Mouse (Mus musculus): Measurements from ENCODE around the gene Kcna2. TPM values are rescaled to one million over a fixed set of nuclear protein-coding genes. Genes with fewer than 3 reads are reported as not detected.

Kcna2 gene
- 12.2 and 14.5 TPM in 2 replicates for polyA plus RNA-seq (2021; fragmentation: Nextera tagmentation)
- long read RNA-seq, experiment 1, partial matches to known transcripts = 0 of 22 reads
- long read RNA-seq, experiment 1, other reads (novel, unspliced or antisense) = 22 of 22 reads
- long read RNA-seq, experiment 2, full-length matches to known transcripts = 5 of 62 reads
- long read RNA-seq, experiment 2, partial matches to known transcripts = 0 of 62 reads
- long read RNA-seq, experiment 2, other reads (novel, unspliced or antisense) = 57 of 62 reads

GRCm38 (mm10) chr3:107100811-107101455 lies at the start of gene Kcna2:
Kcna2 (plus strand) TSS chr3:107101146.

Other genes starting within 250 kb of the Kcna2 start
- gene Kcna3, start 65.0 kb upstream of the Kcna2 start, polyA plus RNA-seq (2021; fragmentation: Nextera tagmentation) = 3.4 and 4.4 TPM in 2 replicates
- gene Kcna10, start 81.9 kb downstream of the Kcna2 start, polyA plus RNA-seq (2021; fragmentation: Nextera tagmentation) = not detected in 2 replicates
- not detected in 2 replicates for gene Cym, start 120.6 kb downstream of the Kcna2 start, polyA plus RNA-seq (2021; fragmentation: Nextera tagmentation)
- gene A630076J17Rik, start 129.5 kb downstream of the Kcna2 start, polyA plus RNA-seq (2021; fragmentation: Nextera tagmentation) = not detected in 2 replicates
- not detected in 2 replicates for gene Prok1, start 138.6 kb downstream of the Kcna2 start, polyA plus RNA-seq (2021; fragmentation: Nextera tagmentation)
- gene Lamtor5, start 177.7 kb downstream of the Kcna2 start, polyA plus RNA-seq (2021; fragmentation: Nextera tagmentation) = 275 and 311 TPM in 2 replicates
- 1.5 and 2.5 TPM in 2 replicates for gene Slc16a4, start 190.1 kb downstream of the Kcna2 start, polyA plus RNA-seq (2021; fragmentation: Nextera tagmentation)
- gene Rbm15, start 232.5 kb downstream of the Kcna2 start, polyA plus RNA-seq (2021; fragmentation: Nextera tagmentation) = 7.8 and 12.0 TPM in 2 replicates